Mouse (Mus musculus) heart, adult 8-10 months (tissue): ENCODE data around the gene Rere. TPM values are rescaled to one million over a fixed set of nuclear protein-coding genes. Genes with fewer than 3 reads are reported as not detected.

Experiments used
- DNase-seq: peaks from one replicate; pipeline ENCODE4 v3.0.0; 2022; ENCODE audit warnings: low spot score
- total RNA-seq, 4 experiments: library from RNA; stranded (reverse); gene quantifications; 2 replicates each; pipeline ENCODE4 v1.2.4; 2022

Rere gene
- total RNA-seq, 4 experiments from 2014 or later = 34.8 to 57.6 (median 51.3) TPM

- DNase-seq = no peak
Observed at GRCm38 (mm10) chr4:150644299-150644698, 362.9 kb downstream of the Rere start.

GRCm38 (mm10) chr4:150649327-150649726 lies 367.9 kb downstream of the Rere start:
- no peak for DNase-seq

GRCm38 (mm10) chr4:150651390-150652277 lies 370.2 kb downstream of the Rere start, which contains the start of gene Slc45a1:
TSS of gene Slc45a1 (minus strand) at chr4:150652174.
- no peak for DNase-seq

- DNase-seq = no peak
Observed at GRCm38 (mm10) chr4:150653072-150653599, 371.7 kb downstream of the Rere start.

- peak; percentile 75 for DNase-seq
Observed at GRCm38 (mm10) chr4:150655989-150656388, 374.5 kb downstream of the Rere start.

- peak; percentile 14 for DNase-seq
Observed at GRCm38 (mm10) chr4:150656504-150656903, 375.1 kb downstream of the Rere start.

GRCm38 (mm10) chr4:150659926-150660610 lies 378.6 kb downstream of the Rere start:
- DNase-seq = no peak

GRCm38 (mm10) chr4:150661886-150662285 lies 380.4 kb downstream of the Rere start:
- DNase-seq = no peak

- no peak for DNase-seq
Observed at GRCm38 (mm10) chr4:150663192-150663591, 381.7 kb downstream of the Rere start.

GRCm38 (mm10) chr4:150664726-150665125 lies 383.3 kb downstream of the Rere start:
- no peak for DNase-seq

GRCm38 (mm10) chr4:150665806-150666205 lies 384.4 kb downstream of the Rere start:
- DNase-seq = no peak

Other genes starting within 250 kb of the Rere start
- gene Gpr157, start 194.3 kb upstream of the Rere start, total RNA-seq = 10 to 100 TPM; 28.8 to 42.7 (median 39.0) TPM
- under 1 TPM in 1 of 4 experiments, not detected in 3; 0.55 TPM for gene Slc2a5, start 162.4 kb upstream of the Rere start, total RNA-seq
- not detected for gene Slc2a7, start 132.7 kb upstream of the Rere start, total RNA-seq
- under 1 TPM in 1 of 4 experiments, not detected in 3; 0.29 TPM for gene Car6, start 80.3 kb upstream of the Rere start, total RNA-seq
- 100 to 1,000 TPM; 110 to 133 (median 121) TPM for gene Eno1, start 44.9 kb upstream of the Rere start, total RNA-seq